Mouse (Mus musculus) G1E (cell line): ENCODE measurements around the gene Rnf152.

ENCODE experiments used
- CTCF ChIP-seq: IDR thresholded peaks from 2 replicates; pipeline ENCODE4 v1.5.1; 2012; ENCODE audit warnings: low read depth, low read length, inconsistent platforms, mixed read lengths
- TAL1 ChIP-seq: conservative IDR thresholded peaks from 2 replicates; pipeline ENCODE4 v1.6.1; 2012; ENCODE audit warnings: low read depth, low read length, inconsistent platforms, mixed read lengths

GRCm38 (mm10) chr1:105260200-105260599 is 96.3 kb downstream of the Rnf152 start:
- TF ChIP-seq TAL1 (no peak), CTCF (no peak)
